Mouse (Mus musculus) thymus, adult 2 months (tissue): Measurements from ENCODE around the gene Peak1. TPM values are rescaled to one million over a fixed set of nuclear protein-coding genes. Genes with fewer than 3 reads are reported as not detected.

Experiments
- DNase-seq: peaks from one replicate; pipeline ENCODE4 v3.0.0; 2021
- H3K27ac ChIP-seq: fragments of 200-500 bp; 2 replicates; pipeline ENCODE4 v1.5.1; 2012; ENCODE audit warnings: low read length, control low read depth; ENCODE audit not compliant: control insufficient read depth, insufficient read depth
- H3K27me3 ChIP-seq: fragments of 200-500 bp; 2 replicates; pipeline ENCODE4 v1.6.1; 2012; ENCODE audit warnings: mild to moderate bottlenecking, low read length, moderate library complexity, mixed read lengths; ENCODE audit not compliant: control insufficient read depth, insufficient read depth
- H3K36me3 ChIP-seq: fragments of 200-500 bp; 2 replicates; pipeline ENCODE4 v1.6.1; 2012; ENCODE audit warnings: mild to moderate bottlenecking, low read length, moderate library complexity; ENCODE audit not compliant: control insufficient read depth, insufficient read depth
- H3K4me1 ChIP-seq: fragments of 200-500 bp; replicated peaks from 2 replicates; pipeline ENCODE4 v1.6.1; 2012; ENCODE audit warnings: low read length; ENCODE audit not compliant: control insufficient read depth, insufficient read depth
- H3K4me3 ChIP-seq: fragments of 200-500 bp; 2 replicates; pipeline ENCODE4 v1.5.1; 2012; ENCODE audit warnings: mild to moderate bottlenecking, low read length, control low read depth, moderate library complexity; ENCODE audit not compliant: control insufficient read depth, insufficient read depth
- CTCF ChIP-seq: fragments of 200-500 bp; IDR thresholded peaks from 2 replicates; pipeline ENCODE4 v1.5.1; 2012; ENCODE audit warnings: mild to moderate bottlenecking, control low read depth, low read length, moderate library complexity, borderline replicate concordance; ENCODE audit not compliant: control insufficient read depth, poor library complexity, insufficient read depth; ENCODE audit errors: extremely low read depth
- POLR2A ChIP-seq: fragments of 200-500 bp; IDR thresholded peaks from 2 replicates; pipeline ENCODE4 v1.6.1; 2012; ENCODE audit warnings: mild to moderate bottlenecking, low read length, control low read depth, moderate library complexity; ENCODE audit not compliant: control insufficient read depth, poor library complexity, insufficient read depth; ENCODE audit errors: extremely low read depth
- WGBS: fragments of 180-500 bp; shearing (Covaris S2); methylation state at CpG from one replicate; pipeline ENCODE4 v1.1.7; 2018; 5-methylcytosine and 5-hydroxymethylcytosine counted together
- polyA plus RNA-seq: library from polyadenylated mRNA; depleted of rRNA; stranded (reverse); fragments of >200 nt; gene quantifications from 2 replicates; pipeline ENCODE4 v1.2.3, GENCODE M21; 2012

Gene Peak1
- polyA plus RNA-seq, 1 experiment = 8.6 TPM

GRCm38 (mm10) chr9:56175316-56175715, 242.6 kb downstream of the Peak1 start:
- no peak overlapping the region for H3K27ac ChIP-seq
- TF ChIP-seq POLR2A (no peak), CTCF (no peak)
- H3K4me1 ChIP-seq = peaks cover 11% of the 10 kb centered on the region
- no peaks in the 10 kb centered on the region for H3K27me3 ChIP-seq
- H3K4me3 ChIP-seq = no peak overlapping the region
- 96% methylated on average over 3 of the region's 3 CpGs for WGBS
- no peak for DNase-seq
- no peaks in the 10 kb centered on the region for H3K36me3 ChIP-seq

- peaks cover 4% of the 10 kb centered on the region; the same call in 1 of the 2 replicates for H3K4me1 ChIP-seq
- H3K27ac ChIP-seq = no peak overlapping the region
- no peak overlapping the region for H3K4me3 ChIP-seq
- H3K36me3 ChIP-seq = no peaks in the 10 kb centered on the region
- DNase-seq = no peak
- TF ChIP-seq POLR2A (no peak), CTCF (no peak)
- 95% methylated on average over 6 of the region's 6 CpGs for WGBS
- H3K27me3 ChIP-seq = no peaks in the 10 kb centered on the region
Measured at GRCm38 (mm10) chr9:56167690-56168089, 250.2 kb downstream of the Peak1 start.

- Histone ChIP-seq H3K4me3 (no peak overlapping the region), H3K27ac (no peak overlapping the region), H3K27me3 (no peaks in the 10 kb centered on the region), H3K4me1 (peaks cover 4% of the 10 kb centered on the region; the same call in 1 of the 2 replicates), H3K36me3 (no peaks in the 10 kb centered on the region)
- DNase-seq = no peak
- TF ChIP-seq CTCF = no peak
- TF ChIP-seq POLR2A = no peak
- 13% methylated on average over 5 of the region's 5 CpGs for WGBS
Measured at GRCm38 (mm10) chr9:56166161-56166560, 251.7 kb downstream of the Peak1 start.

- no peak within 1 kb of the TSS for H3K4me3 ChIP-seq
- DNase-seq = no peak
- no peaks in the 10 kb centered on the region for H3K27me3 ChIP-seq
- no peak for TF ChIP-seq POLR2A
- no peak within 1 kb of the TSS for H3K27ac ChIP-seq
- peaks cover 4% of the 10 kb centered on the region; the same call in 1 of the 2 replicates for H3K4me1 ChIP-seq
- whole genome bisulfite sequencing = 95% methylated on average over 6 of the region's 6 CpGs
- H3K36me3 ChIP-seq = no peaks in the 10 kb centered on the region
Measured at GRCm38 (mm10) chr9:56165377-56165776, 252.5 kb downstream of the Peak1 start, which contains the start of gene Tspan3. Tspan3 (minus strand) TSS chr9:56165477.

- Histone ChIP-seq H3K4me3 (peak overlapping the region; percentile 90), H3K27ac (no peak overlapping the region), H3K4me1 (no peaks in the 10 kb centered on the region), H3K27me3 (no peaks in the 10 kb centered on the region), H3K36me3 (no peaks in the 10 kb centered on the region)
- peak; percentile 87 for DNase-seq
- WGBS = under 1% methylated on average over 81 of the region's 82 CpGs
- 0 out of 2 replicates have a peak, but pooled peaks have one; percentile 54 for TF ChIP-seq CTCF
- TF ChIP-seq POLR2A = 0 out of 2 replicates have a peak, but pooled peaks have one; percentile 19
Measured at GRCm38 (mm10) chr9:56160341-56161141, 257.3 kb downstream of the Peak1 start.

GRCm38 (mm10) chr9:56159456-56159855, 258.4 kb downstream of the Peak1 start:
- H3K36me3 ChIP-seq = no peaks in the 10 kb centered on the region
- no peaks in the 10 kb centered on the region for H3K27me3 ChIP-seq
- WGBS = 82% methylated on average over 2 of the region's 2 CpGs
- H3K4me3 ChIP-seq = no peak overlapping the region
- no peak for TF ChIP-seq CTCF
- TF ChIP-seq POLR2A = no peak
- DNase-seq = no peak
- no peaks in the 10 kb centered on the region for H3K4me1 ChIP-seq
- H3K27ac ChIP-seq = no peak overlapping the region
